Mouse (Mus musculus) Muller cell, postnatal 12 days (primary cell): ENCODE measurements around the gene Ggct.
A peak's percentile ranks its signal among the peaks of the same experiment; 100 is the strongest.
"Not testable (repeated sequence)": the region's sequence is repeated elsewhere in the genome, so short reads cannot be mapped to it uniquely, and the experiment has no call there.

Experiments
- DNase-seq: peaks from one replicate; pipeline ENCODE4 v3.0.0-alpha.2; 2015; ENCODE audit errors: inconsistent ontology term

Ggct gene

GRCm38 (mm10) chr6:54996361-54996760 lies 3.6 kb upstream of the Ggct start:
- DNase-seq = no peak

DNA sequence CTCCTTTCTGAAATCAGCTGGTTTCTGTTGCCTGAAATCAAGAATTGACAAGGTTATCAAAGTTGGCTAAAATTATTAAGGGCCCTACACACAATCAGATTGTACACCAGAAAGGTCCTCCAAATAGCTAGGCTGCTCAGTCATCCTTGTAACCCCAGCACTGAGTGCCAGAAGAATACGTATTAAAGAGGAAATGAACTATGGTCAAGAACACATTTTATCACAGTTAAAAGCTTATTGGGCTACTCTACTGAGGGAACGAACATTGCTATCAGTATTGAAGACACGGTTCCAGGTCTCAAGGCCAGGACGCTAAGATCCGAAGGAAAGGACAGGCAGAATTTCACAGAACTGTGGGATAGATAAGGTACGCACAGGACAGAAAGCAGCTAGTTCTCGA lies 609 bp downstream of the Ggct start:
- DNase-seq = peak; percentile 33

GRCm38 (mm10) chr6:54991189-54991588 lies 1.6 kb downstream of the Ggct start:
- DNase-seq = no peak

- DNase-seq = no peak
These were observed 4.6 kb downstream of the Ggct start for GRCm38 (mm10) chr6:54988141-54988540.

GRCm38 (mm10) chr6:54984096-54984495 lies 8.7 kb downstream of the Ggct start:
- no peak for DNase-seq

GRCm38 (mm10) chr6:54983526-54984050 lies 9.2 kb downstream of the Ggct start:
- no peak for DNase-seq

DNA sequence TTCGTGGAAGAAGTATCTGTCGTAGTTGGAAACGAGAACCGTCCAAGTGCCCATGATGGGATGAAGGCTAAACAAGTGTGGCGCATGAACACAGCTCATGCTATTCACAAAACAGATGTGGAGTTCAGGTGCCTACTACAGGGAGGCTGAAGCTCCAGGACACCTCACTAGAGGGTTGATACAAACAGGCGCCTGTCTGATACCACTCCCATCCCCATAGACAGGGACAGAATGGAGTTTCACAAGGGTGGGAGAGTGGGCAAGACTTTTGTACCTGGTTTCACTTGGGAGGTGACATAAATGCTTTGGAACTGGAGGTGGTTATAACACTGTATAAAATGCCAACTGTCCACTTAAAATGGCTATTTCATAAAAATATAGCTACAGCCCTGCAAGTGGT lies 13.3 kb downstream of the Ggct start:
- no peak for DNase-seq

DNA sequence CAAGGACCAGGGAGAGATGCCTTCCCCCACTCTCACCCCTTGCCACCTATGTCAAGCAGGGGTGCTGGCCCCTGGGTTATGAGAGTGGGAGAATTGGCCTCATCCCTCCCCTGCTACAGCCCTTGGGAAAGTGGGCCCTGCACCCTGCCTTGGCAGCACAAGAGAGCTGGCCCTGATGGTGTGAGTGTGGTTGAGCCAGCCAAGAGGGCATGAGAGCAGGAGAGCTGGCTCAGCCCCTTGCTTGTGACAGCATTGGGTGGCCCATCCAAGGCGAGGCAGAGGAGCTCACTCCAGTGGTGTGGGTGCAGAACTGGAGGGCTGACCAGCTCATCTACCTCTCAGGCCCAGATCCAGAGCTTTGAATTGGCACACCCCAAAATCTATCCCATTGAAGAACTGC lies 17.1 kb downstream of the Ggct start:
- DNase-seq = no peak

DNA sequence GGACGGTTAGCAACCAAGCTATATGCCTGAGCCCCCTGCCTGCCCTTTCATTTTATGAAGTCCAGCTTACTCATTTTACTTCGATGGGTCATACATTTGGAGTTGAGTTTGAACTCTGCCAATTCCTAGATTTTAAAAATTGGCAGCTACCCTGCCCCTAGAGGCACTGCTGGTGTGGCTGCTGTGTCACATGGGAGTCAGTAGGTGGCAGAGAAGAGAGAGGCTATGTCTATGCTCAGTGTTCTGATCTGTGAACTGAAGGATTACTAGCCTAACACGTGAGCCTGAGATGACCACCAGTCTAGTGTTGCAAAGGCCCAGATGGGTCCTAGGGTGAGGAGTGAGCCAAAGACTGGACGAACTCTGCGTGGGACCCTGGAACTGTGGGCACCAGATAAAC lies 18.2 kb downstream of the Ggct start:
- no peak for DNase-seq

GRCm38 (mm10) chr6:54972929-54973211 lies 19.9 kb downstream of the Ggct start:
- DNase-seq = no peak

DNA sequence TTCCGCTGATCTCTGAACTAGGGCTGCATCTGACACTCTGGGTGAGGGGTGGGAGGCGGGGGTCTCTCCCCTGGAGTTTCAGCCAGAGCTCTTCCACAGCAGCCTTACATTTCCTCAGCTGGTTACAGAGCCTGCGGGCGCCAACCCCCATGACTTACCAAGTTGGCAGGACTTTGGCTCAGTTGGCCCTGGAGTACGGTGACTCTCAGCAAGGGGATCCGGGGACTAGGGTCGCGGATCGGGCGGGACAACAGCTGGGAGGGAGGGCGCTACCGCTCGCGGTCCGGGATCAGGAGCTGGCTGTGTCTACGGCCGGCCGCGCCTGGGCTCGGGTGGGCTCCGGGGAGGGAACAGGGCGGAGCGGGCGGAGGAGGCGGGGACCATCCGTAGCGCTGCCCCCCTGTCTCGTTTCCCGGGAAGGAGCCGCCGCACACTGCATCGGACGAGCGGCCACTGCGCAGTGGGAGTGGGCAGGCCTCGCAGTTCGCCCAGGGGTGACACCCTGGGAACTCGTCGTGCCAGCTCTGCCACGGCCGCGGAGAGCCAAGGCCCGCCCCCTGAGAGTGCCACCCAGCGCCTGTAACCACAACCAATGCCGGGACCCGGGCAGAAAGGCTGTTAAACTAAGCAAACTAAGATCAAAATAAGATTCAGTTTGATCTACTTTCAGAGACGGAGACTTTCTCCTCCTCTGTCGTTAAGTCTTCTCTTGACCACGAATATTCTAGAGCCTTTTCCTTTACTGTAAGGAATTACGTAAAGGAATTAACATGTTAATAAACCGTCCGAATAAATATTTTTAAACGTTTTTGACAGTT lies 20.4 kb downstream of the Ggct start, which contains the start of gene Nod1:
Gene Nod1 (minus strand): TSS at position 502 of the 818 bp plus-strand sequence.
- peak; percentile 89 for DNase-seq

- no peak for DNase-seq
These were observed 21.0 kb downstream of the Ggct start for GRCm38 (mm10) chr6:54971731-54972110.

GRCm38 (mm10) chr6:54970506-54970905 lies 22.2 kb downstream of the Ggct start:
- no peak for DNase-seq

DNA sequence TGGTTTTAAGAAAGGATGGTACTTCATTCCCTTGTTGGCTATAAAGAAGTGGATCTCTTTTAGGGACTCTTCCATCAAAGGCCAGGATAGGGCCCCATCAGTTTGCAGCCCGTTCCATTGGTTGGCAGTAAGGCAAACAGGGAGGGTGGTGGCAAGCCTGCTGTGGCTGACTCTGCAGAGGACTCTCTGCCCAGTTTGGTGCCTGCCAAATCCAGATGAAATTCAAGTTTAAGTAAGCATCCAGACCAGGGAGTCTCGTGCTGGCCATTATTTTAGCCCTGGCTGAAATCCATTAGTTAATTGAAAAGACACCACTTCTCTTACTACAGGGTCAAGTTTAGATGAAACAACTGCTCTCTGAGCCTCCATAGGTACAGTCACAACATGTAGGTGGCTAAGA lies 22.9 kb downstream of the Ggct start:
- DNase-seq = no peak

GRCm38 (mm10) chr6:54967591-54967990 lies 25.2 kb downstream of the Ggct start:
- DNase-seq = no peak

DNA sequence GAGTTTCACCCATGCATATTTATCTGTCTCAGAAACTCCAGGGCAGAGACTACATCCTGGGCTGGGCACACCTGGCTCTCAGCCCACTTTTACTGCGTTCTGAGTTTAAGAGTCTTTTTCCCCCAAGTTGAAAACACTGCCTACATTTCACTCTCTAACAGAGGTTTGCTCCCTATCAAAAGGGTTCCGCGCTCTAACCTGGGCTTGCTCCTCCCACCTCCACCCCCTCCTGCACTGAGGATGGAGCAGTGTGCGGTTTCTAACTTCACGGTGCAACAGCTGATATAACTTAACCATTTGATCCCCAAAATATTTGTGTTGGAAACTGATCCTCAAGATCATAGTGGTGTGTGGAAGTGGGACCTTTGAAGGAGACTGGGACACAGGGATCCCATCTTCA lies 27.5 kb downstream of the Ggct start:
- no peak for DNase-seq

- DNase-seq = no peak
These were observed 28.0 kb downstream of the Ggct start for GRCm38 (mm10) chr6:54964755-54965154.

GRCm38 (mm10) chr6:54963599-54963998 lies 29.2 kb downstream of the Ggct start:
- DNase-seq = no peak

DNA sequence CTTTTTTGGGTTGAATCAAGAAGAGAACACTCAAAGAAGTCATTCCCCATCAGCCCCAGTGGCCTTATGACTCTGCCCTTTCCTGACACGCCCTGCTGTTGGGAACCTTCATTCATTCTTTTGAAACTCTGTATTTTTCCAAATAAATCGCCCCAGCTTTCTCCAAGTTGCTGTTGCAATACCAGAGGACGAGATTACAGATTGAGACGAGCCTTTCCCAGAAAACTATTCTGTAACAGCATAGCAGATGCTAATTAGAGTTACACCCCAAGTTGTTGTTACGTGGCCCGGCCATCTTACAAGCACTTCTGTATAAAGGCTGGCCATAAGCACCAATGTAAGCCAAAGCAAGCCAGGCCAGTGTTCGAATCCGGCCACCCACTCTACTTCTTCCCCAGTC lies 35.1 kb downstream of the Ggct start:
- no peak for DNase-seq

DNA sequence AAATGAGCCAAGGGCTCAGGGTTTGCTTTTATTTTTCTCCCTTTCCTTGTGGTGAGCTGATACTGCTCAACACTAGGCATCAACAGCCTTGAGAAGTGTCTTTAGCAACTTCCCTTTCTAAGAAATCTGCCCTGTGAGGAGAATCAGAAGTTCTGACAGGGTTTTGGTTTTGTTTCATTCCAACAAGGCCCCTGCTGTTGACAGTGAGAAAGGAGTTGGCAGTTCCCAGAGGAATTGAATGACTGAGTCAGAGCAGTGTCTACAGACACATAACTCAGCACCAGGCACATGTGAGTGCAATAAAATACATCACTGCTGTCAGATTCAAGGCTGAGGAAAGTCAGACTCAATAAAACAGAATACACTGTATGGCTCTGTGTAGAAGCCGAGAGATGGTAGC lies 36.3 kb downstream of the Ggct start:
- DNase-seq = peak; percentile 45

DNA sequence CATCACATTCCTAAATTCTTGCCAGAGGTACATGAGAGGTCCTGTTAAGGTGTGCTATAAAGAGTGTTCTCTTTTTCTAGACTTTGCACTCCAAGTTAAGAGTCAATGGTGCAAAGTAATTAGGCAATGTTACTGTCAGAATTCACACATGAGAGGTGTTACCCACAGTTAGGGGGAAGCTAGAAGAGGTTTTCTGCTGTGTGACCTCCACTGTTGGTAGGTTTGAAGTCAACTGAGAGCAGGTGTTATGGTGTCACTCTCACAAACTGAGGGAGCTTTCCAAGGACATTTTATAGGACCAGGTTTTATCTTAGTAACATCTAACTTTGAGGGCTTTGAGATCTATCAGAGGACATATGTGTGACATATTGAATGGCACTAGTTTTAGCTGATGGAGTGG lies 36.8 kb downstream of the Ggct start:
- no peak for DNase-seq

- peak; percentile 69 for DNase-seq
These were observed 37.9 kb downstream of the Ggct start for GRCm38 (mm10) chr6:54954659-54955414.

GRCm38 (mm10) chr6:54953399-54953798 lies 39.4 kb downstream of the Ggct start:
- not testable (repeated sequence) for DNase-seq
